Comparison of ENCODE assay signal across 22 mouse cellular contexts in genomic region chr10:116870819-116871218, GRCm38 (mm10). TPM values are rescaled to one million over a fixed set of nuclear protein-coding genes. Genes with fewer than 3 reads are reported as not detected.
"Had no signal": no experiment of that assay in that cellular context is flagged by ENCODE, and none has a peak within 500 bp of the region (broad histone marks: within the 10 kb centered on the region; RNA-seq: fewer than 3 reads in every experiment).

No protein-coding gene starts in this region.

- H3K27ac ChIP-seq: kidney, embryonic 15.5 days; limb, embryonic 10.5 days; limb, embryonic 13.5 days; liver, embryonic 12.5 days; liver, embryonic 15.5 days; lung, embryonic 15.5 days; midbrain, embryonic 10.5 days; midbrain, embryonic 13.5 days; stomach, embryonic 15.5 days had no signal

- H3K4me2 ChIP-seq: limb, embryonic 13.5 days; liver, embryonic 12.5 days; liver, embryonic 15.5 days; lung, embryonic 15.5 days; midbrain, embryonic 13.5 days; stomach, embryonic 15.5 days had no signal

- DNase-seq: kidney, postnatal 10 days; kidney, postnatal 36 days; liver; lung, adult 18-20 months; lung, postnatal 10 days; lung, postnatal 36 days; thymus, adult 18-20 months; thymus, postnatal 36 days had no signal

- H3K4me3 ChIP-seq: limb, embryonic 10.5 days; limb, embryonic 13.5 days; liver, embryonic 12.5 days; liver, embryonic 15.5 days; lung, embryonic 15.5 days; megakaryocyte, embryonic 14.5 days; midbrain, embryonic 10.5 days; midbrain, embryonic 13.5 days; myocyte; stomach, embryonic 15.5 days had no signal

- H3K9me3 ChIP-seq: kidney, embryonic 15.5 days; limb, embryonic 10.5 days; limb, embryonic 13.5 days; liver, embryonic 12.5 days; liver, embryonic 15.5 days; lung, embryonic 15.5 days; midbrain, embryonic 10.5 days; midbrain, embryonic 13.5 days; stomach, embryonic 15.5 days had no signal

- H3K4me1 ChIP-seq: limb, embryonic 10.5 days; liver, embryonic 12.5 days; liver, embryonic 15.5 days; lung, embryonic 15.5 days; megakaryocyte, embryonic 14.5 days; midbrain, embryonic 10.5 days; midbrain, embryonic 13.5 days; stomach, embryonic 15.5 days had no signal

- H3K9ac ChIP-seq: kidney, embryonic 15.5 days; limb, embryonic 13.5 days; liver, embryonic 12.5 days; liver, embryonic 15.5 days; lung, embryonic 15.5 days; midbrain, embryonic 13.5 days; stomach, embryonic 15.5 days had no signal

- H3K36me3 ChIP-seq: kidney, embryonic 15.5 days; limb, embryonic 10.5 days; limb, embryonic 13.5 days; liver, embryonic 12.5 days; liver, embryonic 15.5 days; lung, embryonic 15.5 days; midbrain, embryonic 10.5 days; midbrain, embryonic 13.5 days; stomach, embryonic 15.5 days had no signal

- ATAC-seq: liver, embryonic 12.5 days; midbrain, embryonic 13.5 days; midbrain, embryonic 16.5 days had no signal

- H3K27me3 ChIP-seq: limb, embryonic 13.5 days; liver, embryonic 12.5 days; liver, embryonic 15.5 days; lung, embryonic 15.5 days; midbrain, embryonic 13.5 days; stomach, embryonic 15.5 days had no signal

RNA-seq across cellular contexts. Expression of gene Myrfl, which starts 25.9 kb away (rescaled TPM):
- total RNA-seq: monocyte, adult 5-6 weeks had no signal
- polyA plus RNA-seq: liver, embryonic 15.5 days; urinary bladder, adult 2 months had no signal
